Mouse (Mus musculus) lung, adult 2 months (tissue): Measurements from ENCODE around the gene Prr7. TPM values are rescaled to one million over a fixed set of nuclear protein-coding genes. Genes with fewer than 3 reads are reported as not detected.

Experiments
- DNase-seq: peaks from one replicate; pipeline ENCODE4 v3.0.0; 2022
- H3K4me1 ChIP-seq: fragments of 200-500 bp; 2 replicates; pipeline ENCODE4 v1.6.1; 2011; ENCODE audit warnings: low read length; ENCODE audit not compliant: control insufficient read depth, insufficient read depth
- H3K4me3 ChIP-seq: fragments of 200-500 bp; replicated peaks from 2 replicates; pipeline ENCODE3; 2011; ENCODE audit warnings: low read depth, mild to moderate bottlenecking, control low read depth, low read length; ENCODE audit errors: extremely low read depth
- CTCF ChIP-seq: fragments of 200-500 bp; IDR thresholded peaks from 2 replicates; pipeline ENCODE4 v1.5.1; 2011; ENCODE audit warnings: mild to moderate bottlenecking, low read length, control low read depth; ENCODE audit not compliant: insufficient read depth
- POLR2A ChIP-seq: fragments of 200-500 bp; IDR thresholded peaks from 2 replicates; pipeline ENCODE4 v1.6.1; 2011; ENCODE audit warnings: low read depth, mild to moderate bottlenecking, control low read depth, low read length, borderline replicate concordance; ENCODE audit errors: extremely low read depth
- WGBS: fragments of 180-500 bp; shearing (Covaris S2); methylation state at CpG from one replicate; pipeline ENCODE4 v1.1.7; 2018; 5-methylcytosine and 5-hydroxymethylcytosine counted together
- polyA plus RNA-seq: library from polyadenylated mRNA; depleted of rRNA; stranded (reverse); fragments of >200 nt; gene quantifications from 2 replicates; pipeline ENCODE4 v1.2.3, GENCODE M21; 2012

The Prr7 gene
- polyA plus RNA-seq, 1 experiment: 5.6 TPM

- DNase-seq: no peak
- TF ChIP-seq CTCF (no peak), POLR2A (no peak)
- Histone ChIP-seq H3K4me1 (peaks cover 26% of the 10 kb centered on the region), H3K4me3 (no peak overlapping the region)
- WGBS: 81% methylated on average over 9 of the region's 9 CpGs
Observed at GRCm38 (mm10) chr13:55449205-55449604, 14.9 kb upstream of the Prr7 start.

GRCm38 (mm10) chr13:55449679-55450441, 14.2 kb upstream of the Prr7 start:
- no peak overlapping the region for H3K4me3 ChIP-seq
- TF ChIP-seq POLR2A (no peak), CTCF (0 out of 2 replicates have a peak, but pooled peaks have one; percentile 6)
- WGBS: 79% methylated on average over 17 of the region's 17 CpGs
- no peak for DNase-seq
- H3K4me1 ChIP-seq: peaks cover 26% of the 10 kb centered on the region

- TF ChIP-seq POLR2A (no peak), CTCF (no peak)
- H3K4me1 ChIP-seq: peaks cover 26% of the 10 kb centered on the region
- peak; percentile 45 for DNase-seq
- H3K4me3 ChIP-seq: no peak overlapping the region
- 57% methylated on average over 11 of the region's 11 CpGs for WGBS
Observed at GRCm38 (mm10) chr13:55450511-55450980, 13.5 kb upstream of the Prr7 start.

- 87% methylated on average over 10 of the region's 10 CpGs for WGBS
- no peak for DNase-seq
- Histone ChIP-seq H3K4me3 (no peak overlapping the region), H3K4me1 (peaks cover 23% of the 10 kb centered on the region)
- no peak for TF ChIP-seq CTCF
Observed at GRCm38 (mm10) chr13:55451296-55451695, 12.8 kb upstream of the Prr7 start.

- WGBS: 79% methylated on average over 16 of the region's 16 CpGs
- Histone ChIP-seq H3K4me1 (peaks cover 17% of the 10 kb centered on the region), H3K4me3 (no peak overlapping the region)
- TF ChIP-seq POLR2A: no peak
- TF ChIP-seq CTCF: no peak
- peak; percentile 48 for DNase-seq
Observed at GRCm38 (mm10) chr13:55451785-55452549, 12.1 kb upstream of the Prr7 start.

GRCm38 (mm10) chr13:55462965-55463364, 1.1 kb upstream of the Prr7 start:
- Histone ChIP-seq H3K4me1 (peaks cover 4% of the 10 kb centered on the region), H3K4me3 (no peak overlapping the region)
- 71% methylated on average over 2 of the region's 2 CpGs for WGBS
- no peak for DNase-seq
- TF ChIP-seq CTCF: no peak
- TF ChIP-seq POLR2A: no peak

- DNase-seq: no peak
- TF ChIP-seq POLR2A (no peak), CTCF (no peak)
- Histone ChIP-seq H3K4me1 (peaks cover 4% of the 10 kb centered on the region), H3K4me3 (no peak overlapping the region)
- 16% methylated on average over 14 of the region's 14 CpGs for WGBS
Observed at GRCm38 (mm10) chr13:55463399-55464026, 554 bp upstream of the Prr7 start.

GRCm38 (mm10) chr13:55465184-55465583, 1.1 kb downstream of the Prr7 start:
- 32% methylated on average over 3 of the region's 3 CpGs for WGBS
- DNase-seq: no peak
- no peak for TF ChIP-seq CTCF
- no peak for TF ChIP-seq POLR2A
- Histone ChIP-seq H3K4me1 (peaks cover 4% of the 10 kb centered on the region), H3K4me3 (no peak overlapping the region)

- DNase-seq: no peak
- 57% methylated on average over 5 of the region's 5 CpGs for WGBS
- H3K4me3 ChIP-seq: no peak overlapping the region
- no peak for TF ChIP-seq CTCF
- no peak for TF ChIP-seq POLR2A
- H3K4me1 ChIP-seq: peaks cover 4% of the 10 kb centered on the region
Observed at GRCm38 (mm10) chr13:55465830-55466440, 1.9 kb downstream of the Prr7 start.
